Mouse (Mus musculus) CH12.LX (cell line): ENCODE data around the gene Klhdc2.

ENCODE experiments used
- BHLHE40 ChIP-seq: IDR thresholded peaks from 2 replicates; pipeline ENCODE4 v1.6.1; 2011; ENCODE audit warnings: mild to moderate bottlenecking, low read depth, low read length, improper control_type of control experiment
- CHD2 ChIP-seq: IDR thresholded peaks from 2 replicates; pipeline ENCODE4 v1.6.1; 2011; ENCODE audit warnings: low read length, improper control_type of control experiment
- CTCF ChIP-seq, 2 experiments: IDR thresholded peaks in 1 of 2; conservative IDR thresholded peaks in 1 of 2; 2 replicates each; pipeline ENCODE4 v1.5.1; 2011 to 2012; ENCODE audit warnings: low read depth in 2 of 2, low read length in 2 of 2, improper control_type of control experiment in 1 of 2, inconsistent platforms in 1 of 2, mild to moderate bottlenecking in 1 of 2, moderate library complexity in 1 of 2
- E2F4 ChIP-seq: IDR thresholded peaks from 2 replicates; pipeline ENCODE4 v1.6.1; 2011; ENCODE audit warnings: low read depth, low read length, improper control_type of control experiment; ENCODE audit not compliant: insufficient replicate concordance
- EP300 ChIP-seq: IDR thresholded peaks from 2 replicates; pipeline ENCODE4 v1.6.1; 2011; ENCODE audit warnings: low read length, improper control_type of control experiment
- GABPA ChIP-seq: IDR thresholded peaks from 2 replicates; pipeline ENCODE4 v1.6.1; 2012; ENCODE audit warnings: low read depth, low read length, improper control_type of control experiment, inconsistent platforms; ENCODE audit not compliant: insufficient replicate concordance
- HCFC1 ChIP-seq: IDR thresholded peaks from 2 replicates; pipeline ENCODE4 v1.6.1; 2012; ENCODE audit warnings: low read depth, mild to moderate bottlenecking, inconsistent platforms, low read length, improper control_type of control experiment
- POLR2A ChIP-seq: IDR thresholded peaks from 2 replicates; pipeline ENCODE4 v1.6.1; 2011; ENCODE audit warnings: low read depth, mild to moderate bottlenecking, improper control_type of control experiment, low read length
- POLR2AphosphoS2 ChIP-seq: IDR thresholded peaks from 2 replicates; pipeline ENCODE4 v1.6.1; 2011; ENCODE audit warnings: low read depth, low read length, improper control_type of control experiment
- RAD21 ChIP-seq: IDR thresholded peaks from 2 replicates; pipeline ENCODE4 v1.6.1; 2011; ENCODE audit warnings: low read depth, mild to moderate bottlenecking, low read length, improper control_type of control experiment, moderate library complexity
- RCOR1 ChIP-seq: conservative IDR thresholded peaks from 2 replicates; pipeline ENCODE4 v1.6.1; 2012; ENCODE audit warnings: low read depth, mild to moderate bottlenecking, inconsistent platforms, low read length, improper control_type of control experiment
- SIN3A ChIP-seq: IDR thresholded peaks from 2 replicates; pipeline ENCODE4 v1.6.1; 2012; ENCODE audit warnings: low read length, improper control_type of control experiment, inconsistent platforms
- USF1 ChIP-seq: IDR thresholded peaks from 2 replicates; pipeline ENCODE4 v1.6.1; 2014; ENCODE audit warnings: low read depth, mild to moderate bottlenecking, inconsistent platforms, low read length, improper control_type of control experiment

DNA sequence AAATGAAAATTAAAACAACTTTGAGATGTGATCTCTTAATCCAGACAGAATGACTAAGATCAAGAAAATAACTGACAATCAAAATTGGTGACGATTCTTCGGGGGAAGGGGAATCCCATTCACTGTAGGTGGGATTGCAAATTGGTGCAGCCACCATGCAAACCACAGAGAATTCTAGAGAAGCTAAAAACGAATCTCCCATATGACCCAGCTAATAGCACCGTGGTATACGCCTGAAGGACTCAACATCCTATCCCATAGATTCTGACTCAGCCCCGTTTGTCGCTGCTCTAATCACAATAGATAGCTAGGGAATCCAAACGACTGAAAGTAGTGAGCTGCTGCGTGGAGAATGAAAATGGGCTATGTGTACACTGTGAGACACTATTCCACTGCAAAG, 7.8 kb upstream of the Klhdc2 start:
- TF ChIP-seq SIN3A (peak; percentile 54), POLR2A (no peak), BHLHE40 (peak; percentile 45), HCFC1 (0 out of 2 replicates have a peak, but pooled peaks have one; percentile 19), EP300 (peak; percentile 78), GABPA (no peak), POLR2AphosphoS2 (no peak), CHD2 (no peak), RCOR1 (no peak), E2F4 (no peak), RAD21 (no peak), CTCF (conservative IDR thresholded peaks at IDR 0.05 in 1 of 2, IDR thresholded peaks at IDR 0.05 in 1 of 2; ENCODE audit: low read depth in 2 of 2, low read length in 2 of 2) (no peak), USF1 (no peak)
